Mouse (Mus musculus): ENCODE data around the gene Gmfg. TPM values are rescaled to one million over a fixed set of nuclear protein-coding genes. Genes with fewer than 3 reads are reported as not detected.

The Gmfg gene
- polyA plus RNA-seq, 1 experiment from 2014 or later: 35.0 TPM

DNA sequence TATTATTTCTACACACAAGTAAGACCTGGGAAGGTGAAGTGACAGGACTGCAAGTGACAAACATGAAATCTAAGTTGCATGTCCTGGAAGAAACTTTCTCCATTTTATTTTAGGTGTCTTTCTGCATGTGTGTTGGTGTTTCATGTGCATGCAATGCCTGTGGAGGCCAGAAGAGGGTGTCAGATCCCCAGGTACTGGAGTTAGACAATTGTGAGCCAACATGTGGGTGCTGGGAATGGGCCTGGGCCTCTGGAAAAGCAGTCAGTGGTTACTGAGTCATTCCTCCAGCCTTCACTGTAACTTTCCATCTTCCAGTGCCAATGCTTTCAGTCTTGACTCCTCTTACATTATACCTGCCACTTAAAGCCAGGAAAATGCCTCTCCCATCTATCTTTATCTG, 19.9 kb upstream of the Gmfg start:
- no peak for ATAC-seq
- Histone ChIP-seq H3K4me2 (replicated peaks; ENCODE audit: low read depth) (no peak overlapping the region), H3K27ac (ENCODE audit: low read depth, low read length) (no peak overlapping the region), H3K9me3 (ENCODE audit: control insufficient read depth) (no peaks in the 10 kb centered on the region), H3K4me1 (replicated peaks; ENCODE audit: control insufficient read depth, insufficient read depth, low read length) (no peaks in the 10 kb centered on the region), H3K27me3 (replicated peaks; ENCODE audit: control insufficient read depth, insufficient read depth, low read length) (no peaks in the 10 kb centered on the region), H3K9ac (ENCODE audit: low read depth, low read length) (no peak overlapping the region), H3K4me3 (ENCODE audit: low read depth, low read length) (no peak overlapping the region), H3K36me3 (ENCODE audit: control insufficient read depth, insufficient read depth) (peaks cover 42% of the 10 kb centered on the region)
- peak; percentile 45 for TF ChIP-seq CTCF (IDR thresholded peaks at IDR 0.05; ENCODE audit: low read depth)

- no peaks in the 10 kb centered on the region for H3K4me1 ChIP-seq (replicated peaks; ENCODE audit: control insufficient read depth, insufficient read depth, low read length)
- 60% methylated on average over 8 of the region's 8 CpGs for WGBS
- no peak overlapping the region for H3K4me2 ChIP-seq (replicated peaks; ENCODE audit: low read depth)
- H3K27me3 ChIP-seq (replicated peaks; ENCODE audit: control insufficient read depth, insufficient read depth, low read length): no peaks in the 10 kb centered on the region
- no peak for TF ChIP-seq CTCF (IDR thresholded peaks at IDR 0.05; ENCODE audit: low read depth)
- H3K27ac ChIP-seq (ENCODE audit: low read depth, low read length): no peak overlapping the region; the same call in 1 of the 2 replicates
- no peak for ATAC-seq
- no peak overlapping the region for H3K9ac ChIP-seq (ENCODE audit: low read depth, low read length)
- no peaks in the 10 kb centered on the region for H3K9me3 ChIP-seq (ENCODE audit: control insufficient read depth)
- H3K4me3 ChIP-seq (ENCODE audit: low read depth, low read length): no peak overlapping the region
- peaks cover 42% of the 10 kb centered on the region for H3K36me3 ChIP-seq (ENCODE audit: control insufficient read depth, insufficient read depth)
Observed at GRCm38 (mm10) chr7:28418096-28418670, 19.1 kb upstream of the Gmfg start.

GRCm38 (mm10) chr7:28419416-28419815, 17.8 kb upstream of the Gmfg start:
- no peak overlapping the region for H3K27ac ChIP-seq (ENCODE audit: low read depth, low read length)
- no peak for ATAC-seq
- 80% methylated on average over 2 of the region's 2 CpGs for WGBS
- no peaks in the 10 kb centered on the region for H3K9me3 ChIP-seq (ENCODE audit: control insufficient read depth)
- no peak overlapping the region for H3K4me2 ChIP-seq (replicated peaks; ENCODE audit: low read depth)
- TF ChIP-seq CTCF (IDR thresholded peaks at IDR 0.05; ENCODE audit: low read depth): no peak
- H3K27me3 ChIP-seq (replicated peaks; ENCODE audit: control insufficient read depth, insufficient read depth, low read length): no peaks in the 10 kb centered on the region
- no peak overlapping the region for H3K9ac ChIP-seq (ENCODE audit: low read depth, low read length)
- no peaks in the 10 kb centered on the region for H3K4me1 ChIP-seq (replicated peaks; ENCODE audit: control insufficient read depth, insufficient read depth, low read length)
- peaks cover 39% of the 10 kb centered on the region for H3K36me3 ChIP-seq (ENCODE audit: control insufficient read depth, insufficient read depth)
- H3K4me3 ChIP-seq (ENCODE audit: low read depth, low read length): no peak overlapping the region

DNA sequence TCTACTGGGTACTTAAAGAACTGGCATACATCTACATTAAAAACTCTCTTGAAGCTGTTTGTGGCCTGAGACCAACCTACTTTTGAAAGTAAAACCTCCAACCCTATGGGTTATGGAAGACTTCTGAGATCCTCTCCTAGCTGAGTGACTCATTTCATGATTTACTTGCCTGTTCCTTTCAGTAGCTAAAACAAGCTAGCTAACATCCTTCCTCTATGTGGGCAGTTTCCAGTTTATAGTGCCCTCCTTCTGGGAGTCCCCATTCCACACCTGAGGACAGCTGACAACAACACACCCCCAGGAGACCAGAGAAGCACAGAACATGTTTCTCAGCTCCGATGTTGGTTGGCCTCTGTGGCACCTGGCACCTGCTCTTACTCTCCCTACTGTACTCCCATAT, 14.2 kb upstream of the Gmfg start:
- Histone ChIP-seq H3K9ac (ENCODE audit: low read depth, low read length) (no peak overlapping the region), H3K9me3 (ENCODE audit: control insufficient read depth) (no peaks in the 10 kb centered on the region), H3K4me2 (replicated peaks; ENCODE audit: low read depth) (no peak overlapping the region), H3K27me3 (replicated peaks; ENCODE audit: control insufficient read depth, insufficient read depth, low read length) (no peaks in the 10 kb centered on the region), H3K4me3 (ENCODE audit: low read depth, low read length) (no peak overlapping the region), H3K36me3 (ENCODE audit: control insufficient read depth, insufficient read depth) (peaks cover 23% of the 10 kb centered on the region), H3K27ac (ENCODE audit: low read depth, low read length) (no peak overlapping the region), H3K4me1 (replicated peaks; ENCODE audit: control insufficient read depth, insufficient read depth, low read length) (no peaks in the 10 kb centered on the region)
- no peak for TF ChIP-seq CTCF (IDR thresholded peaks at IDR 0.05; ENCODE audit: low read depth)
- 96% methylated on average over 1 of the region's 1 CpGs for WGBS
- no peak for ATAC-seq

- ATAC-seq: no peak
- no peak overlapping the region for H3K4me3 ChIP-seq (ENCODE audit: low read depth, low read length)
- no peak for TF ChIP-seq CTCF (IDR thresholded peaks at IDR 0.05; ENCODE audit: low read depth)
- no peak overlapping the region for H3K27ac ChIP-seq (ENCODE audit: low read depth, low read length)
- H3K36me3 ChIP-seq (ENCODE audit: control insufficient read depth, insufficient read depth): peaks cover 13% of the 10 kb centered on the region
- H3K9me3 ChIP-seq (ENCODE audit: control insufficient read depth): no peaks in the 10 kb centered on the region
- no peaks in the 10 kb centered on the region for H3K4me1 ChIP-seq (replicated peaks; ENCODE audit: control insufficient read depth, insufficient read depth, low read length)
- no peak overlapping the region for H3K9ac ChIP-seq (ENCODE audit: low read depth, low read length)
- H3K4me2 ChIP-seq (replicated peaks; ENCODE audit: low read depth): no peak overlapping the region
- H3K27me3 ChIP-seq (replicated peaks; ENCODE audit: control insufficient read depth, insufficient read depth, low read length): no peaks in the 10 kb centered on the region
Observed at GRCm38 (mm10) chr7:28427738-28428137, 9.5 kb upstream of the Gmfg start.

- WGBS: 63% methylated on average over 1 of the region's 1 CpGs
- ATAC-seq: no peak
- H3K36me3 ChIP-seq (ENCODE audit: control insufficient read depth, insufficient read depth): no peaks in the 10 kb centered on the region; the same call in 1 of the 2 replicates
Observed at GRCm38 (mm10) chr7:28430512-28430911, 6.7 kb upstream of the Gmfg start.

DNA sequence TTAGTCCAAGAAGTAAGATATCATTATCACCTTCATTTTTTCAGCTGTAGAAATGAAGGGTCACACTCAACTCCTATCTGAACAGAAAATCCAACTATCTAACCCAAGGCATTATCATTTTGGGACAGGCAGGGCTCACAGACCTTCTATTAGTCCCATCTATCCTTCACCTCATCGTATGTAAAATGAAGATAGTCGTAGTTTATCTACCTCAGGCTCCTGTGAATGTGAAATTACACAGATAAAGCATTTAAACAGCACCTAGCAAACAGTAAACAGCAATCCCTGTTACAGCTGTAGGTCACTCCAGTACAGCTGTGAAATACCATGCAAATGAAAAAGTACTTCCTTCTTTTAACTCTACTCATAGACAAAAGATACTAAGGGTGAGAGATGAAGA, 5.0 kb upstream of the Gmfg start:
- no peaks in the 10 kb centered on the region for H3K9me3 ChIP-seq (ENCODE audit: control insufficient read depth)
- no peak overlapping the region for H3K4me3 ChIP-seq (ENCODE audit: low read depth, low read length)
- no peak for TF ChIP-seq CTCF (IDR thresholded peaks at IDR 0.05; ENCODE audit: low read depth)
- ATAC-seq: no peak
- no peak overlapping the region for H3K27ac ChIP-seq (ENCODE audit: low read depth, low read length)
- no peak overlapping the region for H3K9ac ChIP-seq (ENCODE audit: low read depth, low read length)
- H3K4me2 ChIP-seq (replicated peaks; ENCODE audit: low read depth): no peak overlapping the region
- no peaks in the 10 kb centered on the region; the same call in 1 of the 2 replicates for H3K4me1 ChIP-seq (replicated peaks; ENCODE audit: control insufficient read depth, insufficient read depth, low read length)
- no peaks in the 10 kb centered on the region for H3K27me3 ChIP-seq (replicated peaks; ENCODE audit: control insufficient read depth, insufficient read depth, low read length)
- 80% methylated on average over 2 of the region's 2 CpGs for WGBS
- no peaks in the 10 kb centered on the region; the same call in 1 of the 2 replicates for H3K36me3 ChIP-seq (ENCODE audit: control insufficient read depth, insufficient read depth)

More at GRCm38 (mm10) chr7:28430512-28430911, 6.7 kb upstream of the Gmfg start:
- H3K4me1 ChIP-seq (replicated peaks; ENCODE audit: control insufficient read depth, insufficient read depth, low read length): no peaks in the 10 kb centered on the region; the same call in 1 of the 2 replicates
- H3K4me3 ChIP-seq (ENCODE audit: low read depth, low read length): no peak overlapping the region
- no peaks in the 10 kb centered on the region for H3K27me3 ChIP-seq (replicated peaks; ENCODE audit: control insufficient read depth, insufficient read depth, low read length)
- H3K9ac ChIP-seq (ENCODE audit: low read depth, low read length): no peak overlapping the region
- TF ChIP-seq CTCF (IDR thresholded peaks at IDR 0.05; ENCODE audit: low read depth): no peak
- no peaks in the 10 kb centered on the region for H3K9me3 ChIP-seq (ENCODE audit: control insufficient read depth)
- H3K27ac ChIP-seq (ENCODE audit: low read depth, low read length): no peak overlapping the region
- H3K4me2 ChIP-seq (replicated peaks; ENCODE audit: low read depth): no peak overlapping the region
